Mouse (Mus musculus) MEL (cell line): ENCODE measurements around the gene Kcnrg. TPM values are rescaled to one million over a fixed set of nuclear protein-coding genes. Genes with fewer than 3 reads are reported as not detected.
"Not testable (repeated sequence)": the region's sequence is repeated elsewhere in the genome, so short reads cannot be mapped to it uniquely, and the experiment has no call there.

ENCODE experiments used
- DNase-seq: peaks from one replicate; pipeline ENCODE4 v3.0.0; 2011; ENCODE audit warnings: low read depth, low spot score
- H3K27ac ChIP-seq: 2 replicates; pipeline ENCODE4 v1.5.1; 2012; ENCODE audit warnings: low read depth, mild to moderate bottlenecking, control low read depth, low read length, moderate library complexity; ENCODE audit not compliant: control insufficient read depth
- H3K27me3 ChIP-seq, 2 experiments: fragments of 150-350 bp in 1 of 2; sonication (generic) in 1 of 2; 2 replicates each; pipeline ENCODE4 v1.6.1; 2012; ENCODE audit warnings: low read length in 2 of 2, mild to moderate bottlenecking in 2 of 2, improper control_type of control experiment in 1 of 2, moderate library complexity in 1 of 2; ENCODE audit not compliant: insufficient read depth in 2 of 2, control insufficient read depth in 1 of 2
- H3K36me3 ChIP-seq, 2 experiments: 2 replicates each; pipeline ENCODE4 v1.6.1; 2012 to 2014; ENCODE audit warnings: low read length in 2 of 2, improper control_type of control experiment in 1 of 2, inconsistent platforms in 1 of 2, mild to moderate bottlenecking in 1 of 2; ENCODE audit not compliant: insufficient read depth in 2 of 2, control insufficient read depth in 1 of 2
- H3K4me1 ChIP-seq, 2 experiments: fragments of 150-350 bp in 1 of 2; sonication (generic) in 1 of 2; 2 replicates each; pipeline ENCODE4 v1.6.1; 2012; ENCODE audit warnings: low read length in 2 of 2, improper control_type of control experiment in 1 of 2, mild to moderate bottlenecking in 1 of 2; ENCODE audit not compliant: insufficient read depth in 2 of 2, control insufficient read depth in 1 of 2
- H3K4me3 ChIP-seq, 2 experiments: fragments of 150-350 bp in 1 of 2; sonication (generic) in 1 of 2; 2 replicates each; pipeline ENCODE4 v1.5.1; 2012; ENCODE audit warnings: low read depth in 2 of 2, low read length in 2 of 2, mild to moderate bottlenecking in 2 of 2, moderate library complexity in 2 of 2, control low read depth in 1 of 2, improper control_type of control experiment in 1 of 2; ENCODE audit not compliant: control insufficient read depth in 1 of 2, insufficient read depth in 1 of 2
- H3K79me2 ChIP-seq: 2 replicates; pipeline ENCODE4 v1.6.1; 2012; ENCODE audit warnings: mild to moderate bottlenecking, low read length, moderate library complexity; ENCODE audit not compliant: control insufficient read depth, poor library complexity, insufficient read depth
- H3K9ac ChIP-seq: 2 replicates; pipeline ENCODE4 v1.6.1; 2012; ENCODE audit warnings: low read depth, mild to moderate bottlenecking, control low read depth, low read length, moderate library complexity; ENCODE audit not compliant: control insufficient read depth, poor library complexity, severe bottlenecking
- H3K9me3 ChIP-seq: fragments of 150-350 bp; sonication (generic); replicated peaks from 2 replicates; pipeline ENCODE4 v1.6.1; 2012; ENCODE audit warnings: mild to moderate bottlenecking, low read length, improper control_type of control experiment, moderate library complexity; ENCODE audit not compliant: insufficient read depth
- CHD2 ChIP-seq: IDR thresholded peaks from 2 replicates; pipeline ENCODE4 v1.6.1; 2011; ENCODE audit warnings: low read length, improper control_type of control experiment
- E2F4 ChIP-seq: IDR thresholded peaks from 2 replicates; pipeline ENCODE4 v1.6.1; 2011; ENCODE audit warnings: low read depth, low read length, improper control_type of control experiment, borderline replicate concordance
- ELF1 ChIP-seq: IDR thresholded peaks from 2 replicates; pipeline ENCODE4 v1.6.1; 2014; ENCODE audit warnings: low read depth, mild to moderate bottlenecking, inconsistent platforms, low read length, improper control_type of control experiment, moderate library complexity
- EP300 ChIP-seq, 2 experiments: IDR thresholded peaks; 2 replicates each; pipeline ENCODE4 v1.6.1; 2011; ENCODE audit warnings: improper control_type of control experiment in 2 of 2, low read length in 2 of 2, low read depth in 1 of 2, mild to moderate bottlenecking in 1 of 2
- ETS1 ChIP-seq: IDR thresholded peaks from 2 replicates; pipeline ENCODE4 v1.6.1; 2012; ENCODE audit warnings: low read depth, mild to moderate bottlenecking, inconsistent platforms, low read length, improper control_type of control experiment, moderate library complexity
- GABPA ChIP-seq: IDR thresholded peaks from 2 replicates; pipeline ENCODE4 v1.6.1; 2012; ENCODE audit warnings: low read depth, mild to moderate bottlenecking, inconsistent platforms, low read length, improper control_type of control experiment, moderate library complexity
- JUND ChIP-seq: IDR thresholded peaks from 2 replicates; pipeline ENCODE4 v1.6.1; 2011; ENCODE audit warnings: low read depth, mild to moderate bottlenecking, improper control_type of control experiment, low read length
- MAZ ChIP-seq: IDR thresholded peaks from 2 replicates; pipeline ENCODE4 v1.6.1; 2012; ENCODE audit warnings: low read depth, mild to moderate bottlenecking, inconsistent platforms, low read length, improper control_type of control experiment
- MYC ChIP-seq: IDR thresholded peaks from 2 replicates; pipeline ENCODE4 v1.6.1; 2011; ENCODE audit warnings: low read depth, mild to moderate bottlenecking, low read length, improper control_type of control experiment, moderate library complexity
- NELFE ChIP-seq: IDR thresholded peaks from 2 replicates; pipeline ENCODE4 v1.6.1; 2011; ENCODE audit warnings: low read depth, low read length, improper control_type of control experiment
- POLR2A ChIP-seq, 2 experiments: IDR thresholded peaks; 2 replicates each; pipeline ENCODE4 v1.6.1; 2011 to 2012; ENCODE audit warnings: low read length in 2 of 2, mild to moderate bottlenecking in 2 of 2, control low read depth in 1 of 2, improper control_type of control experiment in 1 of 2, low read depth in 1 of 2, moderate library complexity in 1 of 2; ENCODE audit not compliant: control insufficient read depth in 1 of 2, insufficient read depth in 1 of 2, poor library complexity in 1 of 2
- POLR2AphosphoS5 ChIP-seq: IDR thresholded peaks from 2 replicates; pipeline ENCODE4 v1.6.1; 2012; ENCODE audit warnings: low read depth, borderline replicate concordance, mild to moderate bottlenecking, inconsistent platforms, low read length, moderate library complexity, mixed read lengths
- RAD21 ChIP-seq: IDR thresholded peaks from 2 replicates; pipeline ENCODE4 v1.6.1; 2011; ENCODE audit warnings: mild to moderate bottlenecking, low read depth, low read length, improper control_type of control experiment
- RCOR1 ChIP-seq: IDR thresholded peaks from 2 replicates; pipeline ENCODE4 v1.6.1; 2012; ENCODE audit warnings: low read depth, mild to moderate bottlenecking, inconsistent platforms, low read length, improper control_type of control experiment
- SIN3A ChIP-seq: IDR thresholded peaks from 2 replicates; pipeline ENCODE4 v1.6.1; 2012; ENCODE audit warnings: low read length, improper control_type of control experiment, inconsistent platforms
- SMC3 ChIP-seq: IDR thresholded peaks from 2 replicates; pipeline ENCODE4 v1.6.1; 2011; ENCODE audit warnings: low read depth, low read length, improper control_type of control experiment
- TAL1 ChIP-seq: IDR thresholded peaks from 2 replicates; pipeline ENCODE4 v1.6.1; 2012; ENCODE audit warnings: mild to moderate bottlenecking, inconsistent platforms, low read length, moderate library complexity, mixed read lengths
- TBP ChIP-seq: IDR thresholded peaks from 2 replicates; pipeline ENCODE4 v1.8.0; 2011; ENCODE audit warnings: low read depth, low read length, improper control_type of control experiment
- TCF12 ChIP-seq: IDR thresholded peaks from 2 replicates; pipeline ENCODE4 v1.6.1; 2014; ENCODE audit warnings: low read depth, mild to moderate bottlenecking, inconsistent platforms, low read length, improper control_type of control experiment, moderate library complexity
- USF1 ChIP-seq: IDR thresholded peaks from 2 replicates; pipeline ENCODE4 v1.6.1; 2014; ENCODE audit warnings: low read depth, mild to moderate bottlenecking, inconsistent platforms, low read length, improper control_type of control experiment, moderate library complexity
- USF2 ChIP-seq, 2 experiments: IDR thresholded peaks; 2 replicates each; pipeline ENCODE4 v1.6.1; 2011 to 2012; ENCODE audit warnings: improper control_type of control experiment in 2 of 2, low read length in 2 of 2, borderline replicate concordance in 1 of 2, inconsistent platforms in 1 of 2, low read depth in 1 of 2, mild to moderate bottlenecking in 1 of 2; ENCODE audit not compliant: insufficient read depth in 1 of 2
- ZC3H11A ChIP-seq: IDR thresholded peaks from 2 replicates; pipeline ENCODE4 v1.6.1; 2012; ENCODE audit warnings: low read depth, mild to moderate bottlenecking, inconsistent platforms, low read length, improper control_type of control experiment
- ZMIZ1 ChIP-seq: IDR thresholded peaks from 2 replicates; pipeline ENCODE4 v1.6.1; 2012; ENCODE audit warnings: low read depth, mild to moderate bottlenecking, inconsistent platforms, low read length, improper control_type of control experiment, moderate library complexity
- ZNF384 ChIP-seq: IDR thresholded peaks from 2 replicates; pipeline ENCODE4 v1.6.1; 2012; ENCODE audit warnings: low read depth, mild to moderate bottlenecking, inconsistent platforms, low read length, improper control_type of control experiment
- polyA plus RNA-seq, 2 experiments: library from polyadenylated mRNA; stranded (reverse) in 1 of 2; unstranded in 1 of 2; fragments of >175 nt in 1 of 2; fragments of >200 nt in 1 of 2; gene quantifications; 2 replicates each; pipeline versions ENCODE4 v1.2.1 to v1.2.4; 2012; ENCODE audit warnings: low replicate concordance in 2 of 2, low read depth in 1 of 2; ENCODE audit not compliant: insufficient read length in 2 of 2, insufficient read depth in 1 of 2, missing spikeins in 1 of 2
- total RNA-seq: library from RNA; depleted of rRNA; stranded (reverse); fragments of 300-350 nt; gene quantifications from 2 replicates; pipeline ENCODE4 v1.2.3, GENCODE M21; 2012

Kcnrg gene
- total and polyA plus RNA-seq, 3 experiments = 0.04 to 0.15 TPM; not detected in 1

- no peak overlapping the region for H3K9ac ChIP-seq
- H3K36me3 ChIP-seq = peaks cover 0 to 7% of the 10 kb centered on the region in 2 experiments; a peak in 2 of 4 replicates
- H3K4me3 ChIP-seq = no peak overlapping the region
- no peak for DNase-seq
- no peaks in the 10 kb centered on the region for H3K9me3 ChIP-seq
- peaks cover 0 to 1% of the 10 kb centered on the region in 2 experiments; a peak in 1 of 4 replicates for H3K27me3 ChIP-seq
- H3K79me2 ChIP-seq = peaks cover 6% of the 10 kb centered on the region
- TF ChIP-seq ZC3H11A (no peak), MAZ (no peak), POLR2AphosphoS5 (no peak), ETS1 (no peak), JUND (no peak), TCF12 (no peak), CHD2 (no peak), TAL1 (no peak)
- peaks cover 4 to 9% of the 10 kb centered on the region in 2 experiments; a peak in 2 of 4 replicates for H3K4me1 ChIP-seq
- H3K27ac ChIP-seq = no peak overlapping the region
Observed at GRCm38 (mm10) chr14:61559856-61560255, 47.4 kb upstream of the Kcnrg start.

GRCm38 (mm10) chr14:61566211-61566610 is 41.0 kb upstream of the Kcnrg start:
- not testable (repeated sequence) for H3K9ac ChIP-seq, H3K4me3 ChIP-seq, H3K27ac ChIP-seq, H3K36me3 ChIP-seq, H3K27me3 ChIP-seq, H3K4me1 ChIP-seq, H3K9me3 ChIP-seq, H3K79me2 ChIP-seq, DNase-seq
- peak; percentile 77 for TF ChIP-seq TBP

- H3K9me3 ChIP-seq = no peaks in the 10 kb centered on the region
- H3K79me2 ChIP-seq = no peaks in the 10 kb centered on the region
- H3K27me3 ChIP-seq = peaks cover 0 to 2% of the 10 kb centered on the region in 2 experiments; a peak in 1 of 4 replicates
- H3K4me1 ChIP-seq = no peaks in the 10 kb centered on the region
- no peak for TF ChIP-seq EP300 (IDR thresholded peaks at IDR 0.05; ENCODE audit: low read depth in 1 of 2, low read length in 2 of 2)
- no peak for TF ChIP-seq POLR2AphosphoS5
- TF ChIP-seq USF2 (IDR thresholded peaks at IDR 0.05; ENCODE audit: borderline replicate concordance in 1 of 2, insufficient read depth in 1 of 2, low read depth in 1 of 2, low read length in 2 of 2) = no peak
- TF ChIP-seq TCF12 = no peak
- no peak for TF ChIP-seq TBP
- no peak for TF ChIP-seq MAZ
- no peak for TF ChIP-seq ZMIZ1
- TF ChIP-seq E2F4 = no peak
- TF ChIP-seq SMC3 = no peak
- no peak for TF ChIP-seq GABPA
- TF ChIP-seq SIN3A = no peak
- TF ChIP-seq MYC = no peak
- no peak for TF ChIP-seq ZC3H11A
- TF ChIP-seq RCOR1 = no peak
- TF ChIP-seq USF1 = no peak
- TF ChIP-seq RAD21 = no peak
- TF ChIP-seq ZNF384 = no peak
- no peak for TF ChIP-seq POLR2A (IDR thresholded peaks at IDR 0.05; ENCODE audit: control insufficient read depth in 1 of 2, insufficient read depth in 1 of 2, low read depth in 1 of 2, low read length in 2 of 2, poor library complexity in 1 of 2)
- TF ChIP-seq ELF1 = no peak
- TF ChIP-seq NELFE = no peak
- no peak overlapping the region for H3K9ac ChIP-seq
- no peak overlapping the region for H3K27ac ChIP-seq
- H3K4me3 ChIP-seq = no peak overlapping the region
- no peaks in the 10 kb centered on the region for H3K36me3 ChIP-seq
- no peak for DNase-seq
Observed at GRCm38 (mm10) chr14:61569344-61569743, 37.9 kb upstream of the Kcnrg start.
